Mouse (Mus musculus) intestine, embryonic 14.5 days (tissue): ENCODE results near the gene Tmem33. TPM values are rescaled to one million over a fixed set of nuclear protein-coding genes. Genes with fewer than 3 reads are reported as not detected.

ENCODE experiments used
- ATAC-seq: fragments of 200-750 bp; cut with Nextera tagmentation; replicated peaks from 2 replicates; pipeline ENCODE4 v1.8.0; 2017; ENCODE audit warnings: low read depth, moderate number of reproducible peaks, moderate TSS enrichment, moderate library complexity; ENCODE audit not compliant: low FRiP score, low TSS enrichment
- DNase-seq: peaks from one replicate; pipeline ENCODE4 v3.0.0-alpha.2; 2018; ENCODE audit warnings: low spot score
- H3K27ac ChIP-seq: fragments of 300-500 bp; sonication (generic); 2 replicates; pipeline ENCODE4 v1.5.1; 2014; ENCODE audit warnings: low read depth, mild to moderate bottlenecking, control low read depth
- H3K27me3 ChIP-seq: fragments of 300-500 bp; sonication (generic); replicated peaks from 2 replicates; pipeline ENCODE4 v1.6.1; 2014; ENCODE audit warnings: low read length, control low read depth; ENCODE audit not compliant: control insufficient read depth, insufficient read depth
- H3K36me3 ChIP-seq: fragments of 300-500 bp; sonication (generic); 2 replicates; pipeline ENCODE4 v1.6.1; 2014; ENCODE audit warnings: low read length, control low read depth; ENCODE audit not compliant: control insufficient read depth, insufficient read depth
- H3K4me1 ChIP-seq: fragments of 300-500 bp; sonication (generic); replicated peaks from 2 replicates; pipeline ENCODE4 v1.6.1; 2014; ENCODE audit warnings: low read length, control low read depth, mixed read lengths; ENCODE audit not compliant: control insufficient read depth, insufficient read depth
- H3K4me2 ChIP-seq: fragments of 300-500 bp; sonication (generic); 2 replicates; pipeline ENCODE4 v1.6.1; 2014; ENCODE audit warnings: low read length
- H3K4me3 ChIP-seq: fragments of 300-500 bp; sonication (generic); 2 replicates; pipeline ENCODE4 v1.5.1; 2014; ENCODE audit warnings: low read depth, low read length, control low read depth, mixed read lengths
- H3K9ac ChIP-seq: fragments of 300-500 bp; sonication (generic); 2 replicates; pipeline ENCODE4 v1.6.1; 2014; ENCODE audit warnings: mild to moderate bottlenecking, low read length
- H3K9me3 ChIP-seq: fragments of 300-500 bp; sonication (generic); 2 replicates; pipeline ENCODE4 v1.6.1; 2016; ENCODE audit warnings: low read length, control low read depth; ENCODE audit not compliant: control insufficient read depth
- WGBS: fragments of 180-500 bp; shearing (Covaris S2); extraction: QIAGEN DNeasy Blood & Tissue Kit; methylation state at CpG from one replicate; pipeline ENCODE4 v1.1.7; 2014; 5-methylcytosine and 5-hydroxymethylcytosine counted together
- polyA plus RNA-seq: library from polyadenylated mRNA; unstranded; fragments of >200 nt; fragmentation: Nextera tagmentation; extraction: Ambion mirVana; gene quantifications from 2 replicates; pipeline ENCODE4 v1.2.1, GENCODE M21; 2014

Tmem33 gene
- polyA plus RNA-seq, result 85.9 and 87.8 TPM in 2 replicates

DNA sequence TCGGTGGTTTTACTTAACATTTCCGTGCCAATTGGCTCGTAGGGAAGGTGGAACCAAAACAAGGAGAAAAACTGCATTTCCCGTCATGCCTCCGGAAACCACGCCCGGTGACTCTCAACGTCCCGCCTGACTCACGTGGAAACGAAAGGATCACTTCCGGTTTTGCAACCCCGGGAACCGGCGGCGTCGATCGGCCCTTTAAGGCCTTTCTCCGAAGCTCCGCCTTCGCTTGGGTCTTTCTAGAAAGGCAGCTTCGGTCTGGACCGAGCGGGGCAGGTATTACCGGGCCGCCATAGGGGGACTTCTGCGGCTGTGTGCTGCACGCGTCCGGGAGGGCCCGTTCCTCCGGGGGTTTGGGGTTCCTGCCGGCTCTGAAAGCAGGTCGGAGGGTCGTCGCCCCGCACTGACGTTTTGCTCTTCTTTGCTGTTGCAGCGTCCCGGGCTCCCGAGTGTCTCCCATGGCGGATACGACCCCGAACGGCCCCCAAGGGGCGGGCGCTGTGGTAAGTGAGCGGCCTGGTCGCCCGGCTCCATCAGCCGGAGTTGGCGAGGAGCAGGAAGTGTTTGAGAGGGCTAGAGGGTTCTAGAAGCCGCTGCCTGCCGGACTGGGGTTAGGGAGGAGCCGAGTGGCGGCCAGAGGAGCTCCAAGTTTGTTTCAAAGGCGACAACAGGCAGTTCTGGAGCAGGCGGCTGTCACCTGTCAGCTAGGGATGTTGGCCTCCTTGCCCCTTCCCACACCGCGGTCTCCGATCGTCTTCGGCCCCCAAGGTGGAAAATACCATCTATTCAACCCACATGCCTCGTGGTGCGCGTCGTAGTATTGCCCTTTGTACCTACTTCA lies at the start of gene Tmem33:
Gene Tmem33 (plus strand): TSS at position 35 of the 841 bp plus-strand sequence.
- ATAC-seq, result peak; percentile 93
- Histone ChIP-seq H3K27ac (peak within 1 kb of the TSS; percentile 94), H3K4me1 (peaks cover 8% of the 10 kb centered on the region), H3K9me3 (no peaks in the 10 kb centered on the region), H3K36me3 (peaks cover 27% of the 10 kb centered on the region), H3K4me3 (peak within 1 kb of the TSS; percentile 58), H3K9ac (peak within 1 kb of the TSS; percentile 70), H3K27me3 (no peaks in the 10 kb centered on the region), H3K4me2 (peak within 1 kb of the TSS; percentile 69)
- DNase-seq, result peak; percentile 92
- WGBS, result under 1% methylated on average over 67 of the region's 67 CpGs

DNA sequence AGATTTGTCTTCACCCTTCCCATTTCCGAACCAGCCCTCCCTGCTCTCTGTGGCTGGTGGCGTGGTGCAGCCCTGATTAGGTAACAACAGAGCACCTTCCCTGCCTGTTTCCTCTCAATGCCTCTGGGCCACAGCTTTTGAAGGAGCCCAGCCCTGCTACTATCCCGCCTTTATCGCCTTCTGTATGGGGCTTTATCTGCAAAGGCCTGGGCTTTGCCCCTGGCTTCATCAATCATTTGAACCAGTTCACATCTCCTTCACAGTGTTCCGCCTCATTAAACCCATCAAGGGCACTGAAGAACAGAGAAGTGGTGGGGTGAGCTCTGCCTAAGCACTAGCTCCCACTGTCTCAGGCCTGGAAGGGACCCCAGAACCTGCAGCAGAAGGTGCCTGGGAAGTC lies 47.2 kb upstream of the Tmem33 start:
- H3K27me3 ChIP-seq, result peaks cover 66% of the 10 kb centered on the region
- H3K9me3 ChIP-seq, result no peaks in the 10 kb centered on the region
- H3K9ac ChIP-seq, result no peak overlapping the region
- ATAC-seq (no peak), DNase-seq (no peak)
- no peak overlapping the region for H3K27ac ChIP-seq
- no peak overlapping the region for H3K4me3 ChIP-seq
- H3K36me3 ChIP-seq, result no peaks in the 10 kb centered on the region
- H3K4me1 ChIP-seq, result no peaks in the 10 kb centered on the region; the same call in 1 of the 2 replicates
- 11% methylated on average over 5 of the region's 5 CpGs for WGBS
- no peak overlapping the region for H3K4me2 ChIP-seq

DNA sequence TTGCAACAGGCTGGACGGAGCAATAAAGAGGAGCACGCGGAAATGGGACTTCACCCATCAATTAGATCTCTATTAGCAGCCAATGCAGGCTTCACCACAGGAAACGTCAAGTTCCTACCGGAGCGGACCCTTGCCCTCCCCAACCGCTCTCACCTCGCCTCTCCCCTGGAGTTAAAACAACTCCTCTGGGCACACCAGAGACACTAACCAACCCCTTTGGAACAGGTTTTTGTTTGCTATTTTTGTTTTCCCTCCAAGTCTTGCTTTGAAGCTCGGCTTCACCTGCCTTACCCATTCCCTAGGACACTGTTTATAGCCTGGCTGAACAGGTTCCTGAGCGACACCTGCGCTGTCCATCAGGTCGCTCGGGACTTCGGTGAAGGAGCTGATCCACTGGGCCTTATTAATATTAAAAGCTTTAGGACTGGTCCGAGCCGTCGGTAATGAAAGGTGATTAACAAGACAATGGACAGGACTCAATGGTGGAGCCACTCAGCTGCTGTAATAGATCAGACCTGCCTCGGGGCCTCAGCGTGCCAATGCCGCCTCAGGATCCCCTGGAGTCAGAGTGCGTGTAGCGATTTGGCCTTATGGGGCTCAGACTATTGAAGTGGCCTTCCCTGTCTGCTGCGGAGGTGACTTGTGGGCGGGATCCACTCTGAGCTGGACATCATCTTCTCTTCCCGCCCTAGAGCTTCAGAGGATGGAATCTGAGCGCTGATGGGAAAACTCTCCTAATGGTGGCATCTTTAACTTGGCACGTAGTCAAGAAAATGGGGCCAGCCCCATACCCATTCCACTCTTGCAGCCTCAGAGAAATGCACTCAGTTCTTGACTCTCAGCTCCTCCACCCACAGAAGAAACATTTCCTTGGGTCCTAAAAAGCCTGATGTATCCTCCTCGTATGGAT lies 45.0 kb upstream of the Tmem33 start:
- WGBS, result 1% methylated on average over 28 of the region's 28 CpGs
- Histone ChIP-seq H3K4me3 (no peak overlapping the region), H3K4me2 (no peak overlapping the region), H3K27ac (no peak overlapping the region), H3K36me3 (no peaks in the 10 kb centered on the region), H3K27me3 (peaks cover 88% of the 10 kb centered on the region), H3K9ac (no peak overlapping the region), H3K9me3 (no peaks in the 10 kb centered on the region), H3K4me1 (no peaks in the 10 kb centered on the region; the same call in 1 of the 2 replicates)
- ATAC-seq (no peak), DNase-seq (peak; percentile 55)

DNA sequence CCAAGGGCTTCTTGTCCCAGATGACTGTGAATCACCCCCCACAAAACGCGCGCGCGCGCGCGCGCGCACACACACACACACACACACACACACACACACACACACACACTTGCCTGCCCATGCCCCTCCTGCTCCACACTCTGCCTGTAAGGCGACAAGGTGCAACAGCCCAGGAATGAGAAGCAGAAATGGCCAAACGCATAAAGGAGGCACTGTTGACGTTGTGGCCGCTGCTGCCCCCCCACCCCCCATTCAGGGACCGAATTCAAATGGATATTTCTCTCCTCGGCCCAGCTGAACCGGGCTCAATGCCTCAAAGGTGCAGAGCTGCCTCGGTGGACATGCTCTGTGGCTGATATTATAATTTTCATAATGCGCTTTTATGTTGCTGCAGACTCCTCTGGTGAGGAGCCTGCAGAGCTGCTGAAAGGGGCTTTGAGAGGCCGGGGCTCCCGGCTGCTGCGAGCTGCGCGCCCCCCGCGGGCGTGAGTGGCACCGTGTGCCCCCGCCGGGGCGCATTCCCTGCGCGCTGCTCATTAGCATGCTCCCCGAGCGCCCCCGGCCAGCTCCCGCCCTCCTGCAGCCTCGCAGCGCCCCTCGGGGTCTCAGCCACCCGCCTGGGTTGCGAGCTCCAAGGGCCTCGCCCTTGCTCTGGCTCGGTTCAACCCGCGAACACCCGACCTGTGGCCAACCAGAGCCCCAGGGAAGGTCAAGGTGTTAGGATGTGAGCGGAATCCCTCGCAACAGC lies 44.2 kb upstream of the Tmem33 start:
- H3K36me3 ChIP-seq, result no peaks in the 10 kb centered on the region
- no peak overlapping the region for H3K27ac ChIP-seq
- peaks cover 93% of the 10 kb centered on the region for H3K27me3 ChIP-seq
- H3K4me3 ChIP-seq, result no peak overlapping the region
- DNase-seq, result peak; percentile 59
- H3K4me2 ChIP-seq, result peak overlapping the region; percentile 22; the same call in 1 of the 2 replicates
- no peaks in the 10 kb centered on the region; the same call in 1 of the 2 replicates for H3K4me1 ChIP-seq
- 1% methylated on average over 49 of the region's 49 CpGs for WGBS
- no peaks in the 10 kb centered on the region for H3K9me3 ChIP-seq
- ATAC-seq, result peak; percentile 49; the same call in 1 of the 2 replicates
- no peak overlapping the region for H3K9ac ChIP-seq

DNA sequence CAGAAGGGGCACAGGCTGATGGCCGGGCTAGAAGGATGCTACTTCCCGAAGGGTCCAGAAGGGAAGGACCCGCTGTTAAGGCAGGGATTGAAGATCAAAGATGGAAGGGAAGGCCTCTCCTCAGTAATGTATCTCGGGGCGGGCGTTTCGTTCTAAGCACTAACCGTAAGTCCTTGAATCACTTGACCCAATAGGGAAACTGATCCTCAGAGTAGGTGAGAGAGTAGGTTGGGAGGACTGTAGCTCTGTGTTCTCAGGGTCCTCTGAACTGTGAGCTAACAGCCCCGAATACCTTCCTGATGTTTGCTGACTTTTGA lies 43.6 kb upstream of the Tmem33 start:
- DNase-seq, result no peak
- H3K36me3 ChIP-seq, result no peaks in the 10 kb centered on the region
- no peak overlapping the region for H3K27ac ChIP-seq
- 3% methylated on average over 9 of the region's 9 CpGs for WGBS
- no peak for ATAC-seq
- H3K9me3 ChIP-seq, result no peaks in the 10 kb centered on the region
- no peak overlapping the region for H3K4me3 ChIP-seq
- H3K9ac ChIP-seq, result no peak overlapping the region
- H3K4me1 ChIP-seq, result no peaks in the 10 kb centered on the region; the same call in 1 of the 2 replicates
- H3K4me2 ChIP-seq, result no peak overlapping the region
- H3K27me3 ChIP-seq, result peaks cover 97% of the 10 kb centered on the region

DNA sequence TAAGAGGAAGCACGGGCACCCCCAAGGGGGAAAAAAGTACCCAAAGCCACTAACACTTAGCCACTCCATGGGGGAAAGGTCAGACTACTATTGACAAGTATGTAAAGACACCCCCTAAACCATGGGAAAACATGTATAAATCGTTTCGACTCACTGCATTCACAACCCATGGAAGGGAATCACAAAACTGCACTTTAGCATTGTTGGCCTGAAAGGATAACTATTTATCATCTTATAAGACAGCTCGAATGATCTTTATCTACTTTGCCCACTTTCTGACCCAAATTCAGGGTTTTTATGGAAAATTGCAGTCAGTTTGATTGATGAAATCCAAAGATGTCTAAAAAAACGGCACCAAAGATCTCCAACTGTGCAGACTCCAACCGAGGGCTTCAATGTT lies 38.5 kb upstream of the Tmem33 start:
- WGBS, result 12% methylated on average over 6 of the region's 6 CpGs
- Histone ChIP-seq H3K9ac (no peak overlapping the region), H3K4me1 (0 out of 2 replicates have a peak, but pooled peaks cover 2% of the 10 kb centered on the region), H3K4me3 (no peak overlapping the region), H3K36me3 (no peaks in the 10 kb centered on the region), H3K4me2 (0 out of 2 replicates have a peak overlapping the region, but pooled peaks have one; percentile 35), H3K27ac (0 out of 2 replicates have a peak overlapping the region, but pooled peaks have one; percentile 61), H3K9me3 (peaks cover 7% of the 10 kb centered on the region), H3K27me3 (peaks cover 96% of the 10 kb centered on the region)
- ATAC-seq, result no peak
- DNase-seq, result no peak

DNA sequence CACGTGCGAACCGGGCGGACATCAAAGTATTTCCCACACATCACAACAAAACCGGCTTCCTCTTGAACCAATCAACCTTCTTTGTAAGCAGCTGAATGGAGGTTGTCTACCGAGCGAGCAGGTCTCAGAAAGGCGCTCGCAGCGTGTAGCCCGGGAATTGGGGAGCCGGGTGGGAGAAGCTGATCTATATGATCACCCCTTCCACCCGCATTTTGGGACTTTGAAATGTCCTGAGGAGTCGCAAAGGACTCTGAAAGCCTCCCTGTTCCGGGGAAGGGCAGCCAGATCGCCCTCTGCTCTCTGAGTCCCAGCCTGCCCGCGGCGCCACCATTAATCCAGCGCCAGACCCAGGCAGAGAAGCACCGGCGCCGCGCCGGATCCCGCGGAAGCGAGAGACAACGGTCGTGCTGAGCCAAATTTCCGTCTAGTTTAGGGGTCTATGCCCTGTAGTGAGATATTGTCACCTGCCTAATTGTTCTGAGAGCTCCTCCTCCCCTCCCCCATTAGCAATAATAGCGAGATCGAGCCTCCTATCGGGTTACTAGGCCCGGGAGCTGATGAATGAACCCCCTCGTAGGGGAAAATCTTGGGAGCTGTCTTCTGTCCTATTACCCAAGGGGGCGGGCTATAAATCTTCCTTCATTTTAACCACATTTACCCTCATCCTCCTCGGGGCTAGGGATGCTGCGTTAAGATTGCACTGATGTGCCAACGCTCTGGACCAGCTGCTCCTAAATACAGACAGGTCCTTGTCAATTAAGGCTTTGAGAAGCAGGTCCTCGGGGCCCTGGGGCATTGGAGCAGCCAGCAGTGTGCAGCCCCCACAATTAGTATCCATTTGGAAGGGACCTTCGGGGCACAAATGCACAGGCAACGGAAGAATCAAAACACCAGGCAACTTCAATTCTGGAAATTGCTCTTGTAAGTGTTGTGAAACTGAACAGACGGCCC lies 37.6 kb upstream of the Tmem33 start:
- Histone ChIP-seq H3K36me3 (no peaks in the 10 kb centered on the region), H3K27ac (peak overlapping the region; percentile 61), H3K27me3 (peaks cover 98% of the 10 kb centered on the region), H3K4me2 (peak overlapping the region; percentile 35), H3K4me3 (peak overlapping the region; percentile 14), H3K4me1 (0 out of 2 replicates have a peak, but pooled peaks cover 2% of the 10 kb centered on the region), H3K9me3 (peaks cover 7% of the 10 kb centered on the region), H3K9ac (no peak overlapping the region)
- DNase-seq (peak; percentile 76), ATAC-seq (peak; percentile 80)
- WGBS, result 1% methylated on average over 44 of the region's 44 CpGs
